Mouse (Mus musculus) CH12.LX (cell line): ENCODE results near the gene Scn3b. TPM values are rescaled to one million over a fixed set of nuclear protein-coding genes. Genes with fewer than 3 reads are reported as not detected.

Experiments used
- DNase-seq: peaks from one replicate; pipeline ENCODE4 v3.0.0-alpha.2; 2013; ENCODE audit errors: extremely low read depth
- H3K27ac ChIP-seq: 2 replicates; pipeline ENCODE4 v1.5.1; 2012; ENCODE audit warnings: low read depth, mild to moderate bottlenecking, control low read depth, moderate library complexity; ENCODE audit not compliant: insufficient read depth
- H3K27me3 ChIP-seq: replicated peaks from 2 replicates; pipeline ENCODE3; 2012; ENCODE audit warnings: inconsistent platforms
- H3K36me3 ChIP-seq, 2 experiments: replicated peaks in 1 of 2; 2 replicates each; pipeline versions ENCODE3 to v1.6.1; 2012; ENCODE audit warnings: inconsistent platforms in 1 of 2, low read length in 1 of 2, mild to moderate bottlenecking in 1 of 2, mixed read lengths in 1 of 2, moderate library complexity in 1 of 2; ENCODE audit not compliant: control insufficient read depth in 1 of 2, insufficient read depth in 1 of 2
- H3K4me1 ChIP-seq, 2 experiments: 2 replicates each; pipeline ENCODE4 v1.6.1; 2012; ENCODE audit warnings: inconsistent platforms in 1 of 2, moderate library complexity in 1 of 2; ENCODE audit not compliant: insufficient read depth in 2 of 2, control insufficient read depth in 1 of 2
- H3K4me2 ChIP-seq: 2 replicates; pipeline ENCODE4 v1.6.1; 2012; ENCODE audit warnings: low read depth, mild to moderate bottlenecking, control low read depth; ENCODE audit not compliant: poor library complexity, insufficient read depth, severe bottlenecking
- H3K4me3 ChIP-seq, 3 experiments: fragments of 150-350 bp in 1 of 3; sonication (generic) in 1 of 3; replicated peaks in 1 of 3; 2 replicates each; pipeline versions ENCODE3 to v1.5.1; 2011 to 2012; ENCODE audit warnings: low read depth in 2 of 3, low read length in 2 of 3, mild to moderate bottlenecking in 2 of 3, moderate library complexity in 2 of 3, control low read depth in 1 of 3, improper control_type of control experiment in 1 of 3, inconsistent platforms in 1 of 3, mixed read lengths in 1 of 3; ENCODE audit not compliant: poor library complexity in 1 of 3
- H3K79me2 ChIP-seq: replicated peaks from 2 replicates; pipeline ENCODE4 v1.6.1; 2012; ENCODE audit warnings: mild to moderate bottlenecking, moderate library complexity; ENCODE audit not compliant: control insufficient read depth, poor library complexity, insufficient read depth, severe bottlenecking; ENCODE audit errors: extremely low read depth
- H3K9ac ChIP-seq: 2 replicates; pipeline ENCODE4 v1.6.1; 2012; ENCODE audit warnings: low read depth, mild to moderate bottlenecking, control low read depth, moderate library complexity; ENCODE audit not compliant: insufficient read depth
- H3K9me3 ChIP-seq: replicated peaks from 2 replicates; pipeline ENCODE3; 2012; ENCODE audit warnings: low read length, inconsistent platforms, mixed read lengths
- CTCF ChIP-seq, 2 experiments: IDR thresholded peaks in 1 of 2; conservative IDR thresholded peaks in 1 of 2; 2 replicates each; pipeline ENCODE4 v1.5.1; 2011 to 2012; ENCODE audit warnings: low read depth in 2 of 2, low read length in 2 of 2, improper control_type of control experiment in 1 of 2, inconsistent platforms in 1 of 2, mild to moderate bottlenecking in 1 of 2, moderate library complexity in 1 of 2
- ELF1 ChIP-seq: IDR thresholded peaks from 2 replicates; pipeline ENCODE4 v1.6.1; 2014; ENCODE audit warnings: low read depth, mild to moderate bottlenecking, inconsistent platforms, low read length, improper control_type of control experiment
- ETS1 ChIP-seq: conservative IDR thresholded peaks from 2 replicates; pipeline ENCODE4 v1.6.1; 2012; ENCODE audit warnings: low read depth, mild to moderate bottlenecking, inconsistent platforms, low read length, improper control_type of control experiment, moderate library complexity
- HCFC1 ChIP-seq: IDR thresholded peaks from 2 replicates; pipeline ENCODE4 v1.6.1; 2012; ENCODE audit warnings: low read depth, mild to moderate bottlenecking, inconsistent platforms, low read length, improper control_type of control experiment
- JUN ChIP-seq: IDR thresholded peaks from 2 replicates; pipeline ENCODE4 v1.6.1; 2011; ENCODE audit warnings: low read depth, mild to moderate bottlenecking, low read length, improper control_type of control experiment, moderate library complexity; ENCODE audit not compliant: insufficient read depth
- KAT2A ChIP-seq: IDR thresholded peaks from 2 replicates; pipeline ENCODE4 v1.6.1; 2012; ENCODE audit warnings: low read length, improper control_type of control experiment, inconsistent platforms; ENCODE audit not compliant: insufficient replicate concordance
- MAFK ChIP-seq: IDR thresholded peaks from 2 replicates; pipeline ENCODE4 v1.6.1; 2011; ENCODE audit warnings: low read length, improper control_type of control experiment; ENCODE audit not compliant: insufficient replicate concordance
- MAZ ChIP-seq: IDR thresholded peaks from 2 replicates; pipeline ENCODE4 v1.6.1; 2012; ENCODE audit warnings: low read depth, mild to moderate bottlenecking, inconsistent platforms, low read length, improper control_type of control experiment, moderate library complexity
- NELFE ChIP-seq: IDR thresholded peaks from 2 replicates; pipeline ENCODE4 v1.6.1; 2011; ENCODE audit warnings: low read depth, low read length, improper control_type of control experiment
- POLR2AphosphoS2 ChIP-seq: IDR thresholded peaks from 2 replicates; pipeline ENCODE4 v1.6.1; 2011; ENCODE audit warnings: low read depth, low read length, improper control_type of control experiment
- RAD21 ChIP-seq: IDR thresholded peaks from 2 replicates; pipeline ENCODE4 v1.6.1; 2011; ENCODE audit warnings: low read depth, mild to moderate bottlenecking, low read length, improper control_type of control experiment, moderate library complexity
- SIN3A ChIP-seq: IDR thresholded peaks from 2 replicates; pipeline ENCODE4 v1.6.1; 2012; ENCODE audit warnings: low read length, improper control_type of control experiment, inconsistent platforms
- SMC3 ChIP-seq: IDR thresholded peaks from 2 replicates; pipeline ENCODE4 v1.6.1; 2011; ENCODE audit warnings: low read depth, low read length, improper control_type of control experiment
- ZC3H11A ChIP-seq: IDR thresholded peaks from 2 replicates; pipeline ENCODE4 v1.6.1; 2012; ENCODE audit warnings: low read depth, mild to moderate bottlenecking, inconsistent platforms, low read length, improper control_type of control experiment
- ZKSCAN1 ChIP-seq: IDR thresholded peaks from 2 replicates; pipeline ENCODE4 v1.6.1; 2012; ENCODE audit warnings: low read depth, inconsistent platforms, low read length, improper control_type of control experiment, borderline replicate concordance
- ZMIZ1 ChIP-seq: IDR thresholded peaks from 2 replicates; pipeline ENCODE4 v1.6.1; 2012; ENCODE audit warnings: low read depth, mild to moderate bottlenecking, inconsistent platforms, low read length, improper control_type of control experiment
- ZNF384 ChIP-seq: IDR thresholded peaks from 2 replicates; pipeline ENCODE4 v1.6.1; 2012; ENCODE audit warnings: low read depth, low read length, improper control_type of control experiment, inconsistent platforms
- dilution Hi-C: fragments of 300-500 bp; cut with MboI; formaldehyde crosslinking; loops from 2 replicates; pipeline ENCODE4 v1.14.3; 2020; ENCODE audit warnings: low sequenced_read_pairs; ENCODE audit not compliant: extremely low pct_unique_long_range_greater_than_20kb, extremely low pct_ligation_motif_present
- in situ Hi-C: fragments of 300-500 bp; cut with MboI; formaldehyde crosslinking; loops from 3 replicates; pipeline ENCODE4 v1.14.3; 2019; ENCODE audit warnings: low sequenced_read_pairs, low pct_ligation_motif_present, low pct_unique_long_range_greater_than_20kb, mixed read lengths
- polyA plus RNA-seq: library from polyadenylated mRNA; unstranded; fragments of >175 nt; gene quantifications from 2 replicates; pipeline ENCODE4 v1.2.1, GENCODE M21; 2012; ENCODE audit warnings: low read depth; ENCODE audit not compliant: insufficient read length
- total RNA-seq, 2 experiments: library from RNA; depleted of rRNA; stranded (reverse); fragments of 300-350 nt in 1 of 2; fragments of >200 nt in 1 of 2; gene quantifications; 2 replicates each; pipeline ENCODE4 v1.2.3; 2012 to 2014

Scn3b gene
- total and polyA plus RNA-seq, 3 experiments = 0.08 to 0.34 TPM; not detected in 1

DNA sequence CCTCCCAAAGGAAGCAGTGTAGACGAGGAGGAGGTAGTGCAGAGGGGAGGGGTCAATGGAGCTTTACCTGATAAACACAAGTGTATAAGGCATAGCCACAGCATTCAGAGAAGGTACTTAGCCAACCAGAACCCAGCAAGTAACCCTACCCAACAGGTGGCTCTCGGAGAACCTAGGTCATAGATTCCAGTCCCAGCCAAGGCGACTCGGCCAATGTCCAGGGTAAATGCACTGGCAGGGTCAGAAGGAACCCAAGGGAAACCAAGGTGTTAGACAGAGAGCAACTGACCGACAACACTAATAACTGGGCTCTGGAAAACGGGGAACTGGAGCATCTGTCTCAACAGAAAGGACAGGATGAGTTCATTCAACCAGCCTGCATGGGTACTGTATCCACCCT lies 55.8 kb downstream of the Scn3b start:
- Histone ChIP-seq H3K9ac (no peak overlapping the region), H3K9me3 (no peaks in the 10 kb centered on the region), H3K27me3 (no peaks in the 10 kb centered on the region), H3K36me3 (peaks cover 5 to 93% of the 10 kb centered on the region in 2 experiments), H3K79me2 (no peaks in the 10 kb centered on the region), H3K4me3 (no peak overlapping the region), H3K27ac (no peak overlapping the region), H3K4me2 (no peak overlapping the region), H3K4me1 (peaks cover 18 to 64% of the 10 kb centered on the region in 2 experiments)
- dilution Hi-C loops (no loop called here), in situ Hi-C loops (loop anchor here (5.0 kb wide), 1 partner anchor 98 kb away; no protein-coding TSS in a partner anchor)
- TF ChIP-seq ZC3H11A (no peak), ZKSCAN1 (no peak), ZMIZ1 (no peak), SMC3 (no peak), JUN (no peak), POLR2AphosphoS2 (no peak), SIN3A (no peak), NELFE (no peak), ELF1 (no peak), KAT2A (no peak), CTCF (conservative IDR thresholded peaks at IDR 0.05 in 1 of 2, IDR thresholded peaks at IDR 0.05 in 1 of 2; ENCODE audit: low read depth in 2 of 2, low read length in 2 of 2) (no peak), ZNF384 (no peak), ETS1 (no peak), MAZ (no peak), HCFC1 (no peak), MAFK (no peak)
- no peak for DNase-seq

DNA sequence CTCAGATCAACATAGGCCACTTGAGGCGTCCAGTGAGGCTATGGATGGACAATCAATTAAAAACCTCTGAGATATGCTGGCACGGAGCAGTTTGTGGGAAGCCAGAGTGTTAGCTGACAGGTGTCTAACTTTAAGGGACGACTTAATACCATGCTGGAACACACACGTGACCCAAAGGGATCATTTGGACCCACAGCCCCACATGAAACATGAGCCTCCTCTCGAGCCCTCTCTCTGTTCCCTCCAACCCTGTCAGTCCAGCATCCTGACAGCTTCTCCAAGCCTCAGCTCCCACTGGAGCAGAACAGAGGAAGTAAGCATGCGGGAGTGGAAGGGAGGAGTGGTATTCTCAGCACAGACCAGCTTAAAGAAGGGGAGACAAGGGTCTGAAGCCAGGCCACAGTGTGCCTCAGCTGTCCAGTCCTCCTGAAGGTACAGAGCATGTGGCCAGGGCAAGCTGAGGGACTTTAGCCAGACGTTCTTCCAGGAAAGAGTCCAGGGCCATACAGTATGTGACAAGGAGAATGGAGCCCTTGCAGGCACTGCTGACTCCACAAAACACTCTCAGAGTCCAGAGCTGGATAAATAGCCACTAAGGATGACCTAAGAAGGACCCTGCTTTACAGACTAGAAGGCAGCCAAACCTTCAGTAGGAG lies 57.4 kb downstream of the Scn3b start:
- dilution Hi-C loops (no loop called here), in situ Hi-C loops (loop anchor here (5.0 kb wide), 1 partner anchor 99 kb away; no protein-coding TSS in a partner anchor)
- TF ChIP-seq RAD21 (no peak), ZMIZ1 (no peak), ZKSCAN1 (no peak), SIN3A (no peak)
- H3K4me2 ChIP-seq = no peak overlapping the region
- no peaks in the 10 kb centered on the region for H3K79me2 ChIP-seq
- no peaks in the 10 kb centered on the region for H3K27me3 ChIP-seq
- H3K27ac ChIP-seq = no peak overlapping the region
- DNase-seq = no peak
- peaks cover 8 to 48% of the 10 kb centered on the region in 2 experiments for H3K4me1 ChIP-seq
- no peaks in the 10 kb centered on the region for H3K9me3 ChIP-seq
- no peak overlapping the region for H3K4me3 ChIP-seq
- H3K9ac ChIP-seq = no peak overlapping the region
- peaks cover 8 to 89% of the 10 kb centered on the region in 2 experiments for H3K36me3 ChIP-seq
